Mouse (Mus musculus): ENCODE measurements around the gene Repin1. TPM values are rescaled to one million over a fixed set of nuclear protein-coding genes. Genes with fewer than 3 reads are reported as not detected.
"Not testable (repeated sequence)": the region's sequence is repeated elsewhere in the genome, so short reads cannot be mapped to it uniquely, and the experiment has no call there.

Repin1 gene
- polyA plus RNA-seq, 1 experiment from 2014 or later, result 38.0 TPM

GRCm38 (mm10) chr6:48609512-48609911, 15.8 kb downstream of the Repin1 start:
- peaks cover 9% of the 10 kb centered on the region; the same call in 1 of the 2 replicates for H3K4me1 ChIP-seq (replicated peaks)
- H3K9ac ChIP-seq, result no peak overlapping the region
- no peak overlapping the region for H3K4me3 ChIP-seq
- no peak for ATAC-seq (ENCODE audit: low read depth)
- peaks cover 25% of the 10 kb centered on the region for H3K36me3 ChIP-seq
- WGBS, result 56% methylated on average over 7 of the region's 7 CpGs
- H3K9me3 ChIP-seq, result no peaks in the 10 kb centered on the region
- no peak overlapping the region for H3K4me2 ChIP-seq
- no peak overlapping the region for H3K27ac ChIP-seq (replicated peaks)
- no peaks in the 10 kb centered on the region for H3K27me3 ChIP-seq

- Histone ChIP-seq H3K9me3 (no peaks in the 10 kb centered on the region), H3K36me3 (peaks cover 35% of the 10 kb centered on the region), H3K4me3 (no peak overlapping the region), H3K4me2 (no peak overlapping the region), H3K4me1 (replicated peaks) (peaks cover 9% of the 10 kb centered on the region; the same call in 1 of the 2 replicates), H3K9ac (no peak overlapping the region), H3K27ac (replicated peaks) (no peak overlapping the region), H3K27me3 (no peaks in the 10 kb centered on the region)
- WGBS, result 79% methylated on average over 3 of the region's 3 CpGs
- ATAC-seq (ENCODE audit: low read depth), result no peak
Measured at GRCm38 (mm10) chr6:48610657-48611056, 17.0 kb downstream of the Repin1 start.

GRCm38 (mm10) chr6:48613464-48613863, 19.8 kb downstream of the Repin1 start:
- H3K36me3 ChIP-seq, result peaks cover 46% of the 10 kb centered on the region
- H3K4me1 ChIP-seq (replicated peaks), result peaks cover 9% of the 10 kb centered on the region; the same call in 1 of the 2 replicates
- no peak overlapping the region for H3K27ac ChIP-seq (replicated peaks)
- no peak overlapping the region for H3K9ac ChIP-seq
- ATAC-seq (ENCODE audit: low read depth), result no peak
- no peaks in the 10 kb centered on the region for H3K27me3 ChIP-seq
- 87% methylated on average over 4 of the region's 4 CpGs for WGBS
- H3K4me2 ChIP-seq, result no peak overlapping the region
- no peak overlapping the region for H3K4me3 ChIP-seq
- H3K9me3 ChIP-seq, result no peaks in the 10 kb centered on the region

GRCm38 (mm10) chr6:48614756-48615155, 21.1 kb downstream of the Repin1 start:
- H3K36me3 ChIP-seq, result peaks cover 57% of the 10 kb centered on the region
- no peak for ATAC-seq (ENCODE audit: low read depth)
- no peak overlapping the region for H3K9ac ChIP-seq
- 95% methylated on average over 5 of the region's 5 CpGs for WGBS
- no peak overlapping the region for H3K4me3 ChIP-seq
- no peak overlapping the region for H3K4me2 ChIP-seq
- H3K4me1 ChIP-seq (replicated peaks), result no peaks in the 10 kb centered on the region
- no peak overlapping the region for H3K27ac ChIP-seq (replicated peaks)
- H3K27me3 ChIP-seq, result no peaks in the 10 kb centered on the region
- no peaks in the 10 kb centered on the region for H3K9me3 ChIP-seq

GRCm38 (mm10) chr6:48620031-48620430, 26.3 kb downstream of the Repin1 start:
- no peaks in the 10 kb centered on the region for H3K27me3 ChIP-seq
- no peak overlapping the region for H3K4me2 ChIP-seq
- H3K9ac ChIP-seq, result no peak overlapping the region
- ATAC-seq (ENCODE audit: low read depth), result no peak
- no peak overlapping the region for H3K27ac ChIP-seq (replicated peaks)
- no peaks in the 10 kb centered on the region for H3K9me3 ChIP-seq
- H3K4me1 ChIP-seq (replicated peaks), result no peaks in the 10 kb centered on the region
- WGBS, result 94% methylated on average over 30 of the region's 30 CpGs
- peaks cover 49% of the 10 kb centered on the region for H3K36me3 ChIP-seq
- H3K4me3 ChIP-seq, result no peak overlapping the region

GRCm38 (mm10) chr6:48622186-48622843, 28.6 kb downstream of the Repin1 start:
- peaks cover 11% of the 10 kb centered on the region for H3K4me1 ChIP-seq (replicated peaks)
- peaks cover 14% of the 10 kb centered on the region for H3K27me3 ChIP-seq
- not testable (repeated sequence) for H3K9me3 ChIP-seq; H3K27ac ChIP-seq (replicated peaks); H3K4me2 ChIP-seq; ATAC-seq (ENCODE audit: low read depth); H3K4me3 ChIP-seq; H3K9ac ChIP-seq
- H3K36me3 ChIP-seq, result peaks cover 39% of the 10 kb centered on the region
- 85% methylated on average over 8 of the region's 8 CpGs for WGBS

- H3K27ac ChIP-seq (replicated peaks), result no peak overlapping the region
- H3K9ac ChIP-seq, result no peak overlapping the region
- peaks cover 32% of the 10 kb centered on the region for H3K36me3 ChIP-seq
- H3K4me3 ChIP-seq, result no peak overlapping the region
- H3K9me3 ChIP-seq, result no peaks in the 10 kb centered on the region
- peaks cover 15% of the 10 kb centered on the region for H3K4me1 ChIP-seq (replicated peaks)
- WGBS, result 18% methylated on average over 1 of the region's 1 CpGs
- no peak for ATAC-seq (ENCODE audit: low read depth)
- H3K27me3 ChIP-seq, result peaks cover 25% of the 10 kb centered on the region
- H3K4me2 ChIP-seq, result no peak overlapping the region
Measured at GRCm38 (mm10) chr6:48623460-48623859, 29.8 kb downstream of the Repin1 start.

- Histone ChIP-seq H3K36me3 (peaks cover 5% of the 10 kb centered on the region; the same call in 1 of the 2 replicates), H3K4me1 (replicated peaks) (peaks cover 29% of the 10 kb centered on the region), H3K9me3 (no peaks in the 10 kb centered on the region), H3K4me2 (peak within 1 kb of the TSS; percentile 83), H3K27me3 (peaks cover 42% of the 10 kb centered on the region), H3K4me3 (peak within 1 kb of the TSS; percentile 50), H3K27ac (replicated peaks) (no peak within 1 kb of the TSS), H3K9ac (peak within 1 kb of the TSS; percentile 72)
- ATAC-seq (ENCODE audit: low read depth), result no peak
- WGBS, result 27% methylated on average over 8 of the region's 8 CpGs
Measured at GRCm38 (mm10) chr6:48626464-48626863, 32.8 kb downstream of the Repin1 start, which contains the start of gene AI854703. Gene AI854703 (plus strand): TSS chr6:48626764.

GRCm38 (mm10) chr6:48626984-48627383, 33.3 kb downstream of the Repin1 start:
- peak overlapping the region; percentile 50 for H3K4me3 ChIP-seq
- WGBS, result under 1% methylated on average over 32 of the region's 32 CpGs
- H3K9me3 ChIP-seq, result no peaks in the 10 kb centered on the region
- peak overlapping the region; percentile 72 for H3K9ac ChIP-seq
- peaks cover 42% of the 10 kb centered on the region for H3K27me3 ChIP-seq
- peaks cover 29% of the 10 kb centered on the region for H3K4me1 ChIP-seq (replicated peaks)
- H3K4me2 ChIP-seq, result peak overlapping the region; percentile 83
- no peak overlapping the region for H3K27ac ChIP-seq (replicated peaks)
- H3K36me3 ChIP-seq, result no peaks in the 10 kb centered on the region
- no peak for ATAC-seq (ENCODE audit: low read depth)

GRCm38 (mm10) chr6:48627511-48627924, 33.8 kb downstream of the Repin1 start:
- no peak for ATAC-seq (ENCODE audit: low read depth)
- WGBS, result 3% methylated on average over 7 of the region's 7 CpGs
- H3K4me3 ChIP-seq, result peak overlapping the region; percentile 50
- H3K27ac ChIP-seq (replicated peaks), result no peak overlapping the region
- H3K4me1 ChIP-seq (replicated peaks), result peaks cover 29% of the 10 kb centered on the region
- H3K9ac ChIP-seq, result peak overlapping the region; percentile 72
- peak overlapping the region; percentile 83 for H3K4me2 ChIP-seq
- H3K27me3 ChIP-seq, result peaks cover 42% of the 10 kb centered on the region
- no peaks in the 10 kb centered on the region for H3K9me3 ChIP-seq
- H3K36me3 ChIP-seq, result no peaks in the 10 kb centered on the region

GRCm38 (mm10) chr6:48628377-48628776, 34.7 kb downstream of the Repin1 start:
- Histone ChIP-seq H3K27ac (replicated peaks) (no peak overlapping the region), H3K9me3 (no peaks in the 10 kb centered on the region), H3K27me3 (peaks cover 42% of the 10 kb centered on the region), H3K9ac (no peak overlapping the region), H3K36me3 (no peaks in the 10 kb centered on the region), H3K4me1 (replicated peaks) (peaks cover 29% of the 10 kb centered on the region), H3K4me3 (no peak overlapping the region), H3K4me2 (no peak overlapping the region)
- ATAC-seq (ENCODE audit: low read depth), result no peak
- 83% methylated on average over 3 of the region's 3 CpGs for WGBS

GRCm38 (mm10) chr6:48628808-48629660, 35.4 kb downstream of the Repin1 start:
- no peaks in the 10 kb centered on the region for H3K36me3 ChIP-seq
- peak; percentile 60 for ATAC-seq (ENCODE audit: low read depth)
- H3K27ac ChIP-seq (replicated peaks), result peak overlapping the region; percentile 46; the same call in 1 of the 2 replicates
- H3K9me3 ChIP-seq, result no peaks in the 10 kb centered on the region
- WGBS, result 7% methylated on average over 54 of the region's 54 CpGs
- peak overlapping the region; percentile 71 for H3K9ac ChIP-seq
- H3K27me3 ChIP-seq, result peaks cover 42% of the 10 kb centered on the region
- peak overlapping the region; percentile 45 for H3K4me3 ChIP-seq
- peaks cover 29% of the 10 kb centered on the region for H3K4me1 ChIP-seq (replicated peaks)
- peak overlapping the region; percentile 78 for H3K4me2 ChIP-seq
